Mouse (Mus musculus): Measurements from ENCODE around the gene Ofd1. TPM values are rescaled to one million over a fixed set of nuclear protein-coding genes. Genes with fewer than 3 reads are reported as not detected.

The Ofd1 gene
- polyA plus RNA-seq (2017; shearing (Covaris generic)) = 10 to 100 TPM in 1 of 2 experiments, 1 to 10 TPM in 1; 9.5 to 11.2 TPM

DNA sequence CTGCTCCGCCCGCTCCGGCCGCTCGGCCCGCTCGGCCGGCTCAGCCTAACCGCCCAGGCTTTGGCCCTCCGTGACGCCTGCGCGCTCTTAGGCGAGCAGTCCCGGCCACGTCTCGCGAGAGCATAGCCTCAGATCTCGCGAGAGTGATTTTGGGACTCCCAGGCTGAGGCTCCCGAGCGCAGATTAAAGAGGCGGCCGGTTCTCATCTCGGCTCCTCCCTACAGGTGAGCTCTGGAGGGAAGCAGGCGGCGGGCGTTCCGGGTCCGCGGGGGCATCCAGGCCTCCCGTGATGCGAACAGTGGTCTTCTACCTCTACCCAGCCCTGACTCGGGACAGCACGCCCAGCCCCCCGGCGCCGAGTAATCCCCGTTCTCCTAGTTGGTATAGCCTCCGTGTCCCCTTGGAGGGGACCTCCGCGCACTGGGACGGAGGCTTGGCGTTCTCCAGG lies at the start of gene Ofd1:
Gene Ofd1, minus strand, starts transcription at position 89 of the 448 bp plus-strand sequence.

DNA sequence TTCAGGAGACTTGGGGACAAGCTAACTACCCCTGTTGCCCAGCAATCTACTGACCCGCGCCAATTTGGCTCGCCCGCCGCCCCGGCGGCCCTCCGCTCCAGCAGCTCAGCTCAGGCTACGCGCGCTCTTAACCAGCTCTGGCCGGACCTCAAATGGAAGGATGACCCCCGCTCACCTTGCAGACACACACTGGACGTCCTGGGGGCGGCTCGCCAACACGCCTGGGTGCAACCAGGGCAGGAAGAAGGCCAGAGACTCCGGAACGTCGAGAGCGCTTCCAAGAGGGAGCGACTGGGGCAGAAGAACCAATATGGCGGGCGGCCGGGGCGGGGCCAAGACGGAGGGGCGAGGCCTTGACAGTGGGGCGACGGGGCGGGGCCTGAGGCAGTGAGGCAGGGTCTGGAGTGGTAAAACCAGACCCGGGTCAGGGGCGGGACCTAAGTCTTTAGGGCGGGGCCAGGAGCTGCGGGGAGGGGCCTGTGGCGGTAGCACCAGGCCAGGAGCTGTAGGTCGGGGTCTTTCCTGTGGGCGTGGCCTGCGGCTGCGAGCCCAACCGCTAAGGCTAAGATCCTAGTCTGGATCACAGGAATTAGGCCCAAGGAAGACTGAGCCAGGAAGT lies 39.0 kb upstream of the Ofd1 start, which contains the start of gene Rab9:
Gene Rab9, minus strand, starts transcription at position 503 of the 619 bp plus-strand sequence.

DNA sequence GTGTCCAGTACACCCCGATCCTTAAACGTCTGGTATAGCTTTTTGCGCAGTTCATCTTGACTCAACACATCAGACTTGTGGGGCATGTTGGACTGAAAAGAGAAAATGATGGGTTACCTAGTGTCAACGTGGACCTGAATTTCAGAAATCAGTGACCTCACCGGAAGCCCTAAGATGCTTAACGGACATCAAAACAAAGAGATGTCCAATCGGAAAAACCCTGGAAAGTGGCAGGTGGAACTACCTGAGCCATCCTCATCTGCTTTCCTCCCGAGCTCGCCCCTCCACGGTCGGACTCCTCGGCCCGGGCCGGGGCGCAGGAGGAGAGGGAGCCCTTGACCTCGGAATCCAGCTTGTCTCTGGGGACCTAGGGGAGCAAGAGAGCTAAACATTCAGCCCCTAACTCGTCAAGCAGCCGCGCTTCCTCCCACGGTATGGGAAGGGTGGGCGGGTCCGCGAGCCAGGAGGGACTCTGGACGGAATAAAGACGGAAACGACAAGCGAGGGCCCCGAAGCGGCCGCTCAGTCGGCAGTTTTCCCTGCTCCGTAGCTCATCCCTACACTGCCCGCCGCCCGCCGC lies 378 bp downstream of the Ofd1 start, which contains the start of gene Trappc2:
Gene Trappc2, plus strand, starts transcription at position 539 of the 580 bp plus-strand sequence.

Other genes with a start within 250 kb of the Ofd1 start
- 10 to 100 TPM; 30.5 to 53.2 TPM for gene Gpm6b, start 201.8 kb downstream of the Ofd1 start, polyA plus RNA-seq (2017; shearing (Covaris generic))
- 10 to 100 TPM; 22.4 to 39.4 TPM for gene Trappc2, start 130 bp downstream of the Ofd1 start, polyA plus RNA-seq (2017; shearing (Covaris generic))
- 10 to 100 TPM; 28.0 to 37.2 TPM for gene Rab9, start 39.2 kb upstream of the Ofd1 start, polyA plus RNA-seq (2017; shearing (Covaris generic))
- 1 to 10 TPM; 5.2 to 7.3 TPM for gene Tceanc, start 77.9 kb upstream of the Ofd1 start, polyA plus RNA-seq (2017; shearing (Covaris generic))
- under 1 TPM; 0.06 to 0.34 TPM for gene Egfl6, start 145.0 kb upstream of the Ofd1 start, polyA plus RNA-seq (2017; shearing (Covaris generic))